Mouse (Mus musculus) liver, postnatal 0 days (tissue): ENCODE results near the gene Rpl27. TPM values are rescaled to one million over a fixed set of nuclear protein-coding genes. Genes with fewer than 3 reads are reported as not detected.
A peak's percentile ranks its signal among the peaks of the same experiment; 100 is the strongest.

Experiments
- ATAC-seq: fragments of 200-750 bp; cut with Nextera tagmentation; 2 replicates; pipeline ENCODE4 v1.8.0; 2017; ENCODE audit warnings: mild to moderate bottlenecking, moderate library complexity
- DNase-seq: peaks from one replicate; pipeline ENCODE4 v3.0.0-alpha.2; 2016
- H3K27ac ChIP-seq: fragments of 300-500 bp; sonication (generic); 2 replicates; pipeline ENCODE4 v1.5.1; 2014; ENCODE audit warnings: antibody characterized with exemption, moderate library complexity, mild to moderate bottlenecking, low read depth
- H3K27me3 ChIP-seq: fragments of 300-500 bp; sonication (generic); 2 replicates; pipeline ENCODE4 v1.6.1; 2014; ENCODE audit warnings: low read length, control low read depth, mixed read lengths; ENCODE audit not compliant: insufficient read depth
- H3K36me3 ChIP-seq: fragments of 300-500 bp; sonication (generic); replicated peaks from 2 replicates; pipeline ENCODE4 v1.6.1; 2014; ENCODE audit warnings: mild to moderate bottlenecking, control low read depth, low read length, moderate library complexity, mixed read lengths; ENCODE audit not compliant: insufficient read depth
- H3K4me1 ChIP-seq: fragments of 300-500 bp; sonication (generic); 2 replicates; pipeline ENCODE4 v1.6.1; 2014; ENCODE audit warnings: antibody characterized with exemption, mild to moderate bottlenecking, control low read depth; ENCODE audit not compliant: insufficient read depth
- H3K4me2 ChIP-seq: fragments of 300-500 bp; sonication (generic); 2 replicates; pipeline ENCODE4 v1.6.1; 2014; ENCODE audit warnings: low read depth, mild to moderate bottlenecking, low read length, moderate library complexity, mixed read lengths
- H3K4me3 ChIP-seq: fragments of 300-500 bp; sonication (generic); 2 replicates; pipeline ENCODE4 v1.5.1; 2014; ENCODE audit warnings: low read depth, low read length
- H3K9ac ChIP-seq: fragments of 300-500 bp; sonication (generic); replicated peaks from 2 replicates; pipeline ENCODE4 v1.6.1; 2014; ENCODE audit warnings: mild to moderate bottlenecking, moderate library complexity
- H3K9me3 ChIP-seq: fragments of 300-500 bp; sonication (generic); 2 replicates; pipeline ENCODE4 v1.6.1; 2016; ENCODE audit warnings: mild to moderate bottlenecking, control low read depth, low read length, mixed read lengths
- CTCF ChIP-seq: sonication (generic); IDR thresholded peaks from 2 replicates; pipeline ENCODE4 v1.5.1; 2016; ENCODE audit warnings: antibody characterized with exemption, low read depth
- EP300 ChIP-seq: IDR thresholded peaks from 2 replicates; pipeline ENCODE4 v1.6.1; 2016; ENCODE audit warnings: antibody characterized with exemption, low read depth, mild to moderate bottlenecking
- WGBS: fragments of 180-500 bp; shearing (Covaris S2); extraction: QIAGEN DNeasy Blood & Tissue Kit; methylation state at CpG from one replicate; pipeline ENCODE4 v1.1.7; 2014; ENCODE audit not compliant: insufficient replicate concordance; 5-methylcytosine and 5-hydroxymethylcytosine counted together
- polyA plus RNA-seq: library from polyadenylated mRNA; unstranded; fragments of >200 nt; fragmentation: Nextera tagmentation; extraction: Ambion mirVana; gene quantifications from 2 replicates; pipeline ENCODE4 v1.2.1, GENCODE M21; 2015

Gene Rpl27
- polyA plus RNA-seq, 1 experiment from 2014 or later: 213 TPM

DNA sequence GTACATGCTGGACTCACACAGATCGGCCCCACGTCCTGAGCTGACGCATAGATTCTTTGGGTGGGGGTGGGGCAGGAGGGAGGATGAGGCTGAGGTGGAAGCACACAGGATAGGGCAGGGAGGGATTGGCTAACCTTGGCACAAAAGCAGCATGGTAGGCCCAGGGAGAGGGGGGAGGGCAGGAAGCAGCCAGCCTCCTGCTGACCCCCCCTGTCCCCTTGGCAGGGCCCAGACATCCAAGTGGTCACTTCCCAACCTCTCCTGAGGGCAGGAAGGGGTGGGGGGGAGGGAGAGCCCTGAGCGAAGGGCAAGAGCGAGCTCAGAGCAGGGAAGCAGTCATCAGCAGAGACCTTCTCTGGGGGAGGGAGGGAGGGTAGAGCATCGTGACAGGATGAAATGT is 17.6 kb downstream of the Rpl27 start:
- no peak overlapping the region for H3K27ac ChIP-seq
- ATAC-seq (peak; percentile 48), DNase-seq (no peak)
- peaks cover 18% of the 10 kb centered on the region for H3K4me1 ChIP-seq
- H3K4me2 ChIP-seq: no peak overlapping the region
- 67% methylated on average over 6 of the region's 6 CpGs for WGBS
- H3K9ac ChIP-seq: no peak overlapping the region
- 0 out of 2 replicates have a peak, but pooled peaks cover under 1% of the 10 kb centered on the region for H3K27me3 ChIP-seq
- H3K4me3 ChIP-seq: no peak overlapping the region
- H3K9me3 ChIP-seq: no peaks in the 10 kb centered on the region
- peaks cover 24% of the 10 kb centered on the region for H3K36me3 ChIP-seq
- TF ChIP-seq EP300 (no peak), CTCF (no peak)

- Histone ChIP-seq H3K4me3 (no peak overlapping the region), H3K9ac (no peak overlapping the region), H3K4me2 (no peak overlapping the region), H3K27ac (no peak overlapping the region), H3K4me1 (peaks cover 24% of the 10 kb centered on the region), H3K9me3 (no peaks in the 10 kb centered on the region), H3K36me3 (peaks cover 24% of the 10 kb centered on the region), H3K27me3 (0 out of 2 replicates have a peak, but pooled peaks cover 4% of the 10 kb centered on the region)
- ATAC-seq: no peak
- no peak for DNase-seq
- 87% methylated on average over 15 of the region's 15 CpGs for WGBS
- TF ChIP-seq CTCF (no peak), EP300 (no peak)
Measured at GRCm38 (mm10) chr11:101460321-101460720, 18.2 kb downstream of the Rpl27 start.

DNA sequence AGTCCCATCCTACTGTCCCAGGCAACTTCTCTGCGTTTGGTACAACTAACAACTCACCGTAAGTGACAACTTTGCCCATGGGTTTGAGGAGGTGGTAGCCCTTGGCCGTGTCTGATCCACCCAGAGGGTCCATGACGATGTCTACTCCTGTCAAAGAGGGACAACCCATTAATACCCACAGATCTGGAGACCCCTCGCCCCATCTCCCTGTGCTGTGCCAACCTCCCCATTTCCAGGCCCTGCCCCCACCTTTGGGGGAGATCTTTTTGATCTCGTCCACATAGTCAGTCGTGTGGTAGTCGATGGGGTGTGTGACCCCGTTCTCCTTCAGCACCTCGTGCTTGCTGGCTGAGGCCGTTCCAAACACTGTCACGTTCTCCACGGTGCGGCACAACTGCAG is 20.0 kb downstream of the Rpl27 start:
- Histone ChIP-seq H3K27ac (no peak overlapping the region), H3K4me2 (no peak overlapping the region), H3K4me3 (no peak overlapping the region), H3K36me3 (peaks cover 18% of the 10 kb centered on the region), H3K27me3 (0 out of 2 replicates have a peak, but pooled peaks cover 4% of the 10 kb centered on the region), H3K4me1 (peaks cover 36% of the 10 kb centered on the region), H3K9ac (no peak overlapping the region), H3K9me3 (no peaks in the 10 kb centered on the region)
- TF ChIP-seq CTCF (no peak), EP300 (no peak)
- WGBS: 84% methylated on average over 14 of the region's 14 CpGs
- no peak for DNase-seq
- ATAC-seq: no peak

GRCm38 (mm10) chr11:101462583-101463440 is 20.7 kb downstream of the Rpl27 start:
- ATAC-seq (no peak), DNase-seq (no peak)
- 25% methylated on average over 13 of the region's 13 CpGs for WGBS
- Histone ChIP-seq H3K27ac (no peak overlapping the region), H3K9ac (no peak overlapping the region), H3K4me2 (no peak overlapping the region), H3K36me3 (peaks cover 11% of the 10 kb centered on the region), H3K27me3 (0 out of 2 replicates have a peak, but pooled peaks cover 4% of the 10 kb centered on the region), H3K4me3 (no peak overlapping the region), H3K4me1 (peaks cover 36% of the 10 kb centered on the region), H3K9me3 (no peaks in the 10 kb centered on the region)
- no peak for TF ChIP-seq CTCF
- no peak for TF ChIP-seq EP300

GRCm38 (mm10) chr11:101464211-101465100 is 22.4 kb downstream of the Rpl27 start, which contains the start of gene Rnd2:
Gene Rnd2, plus strand, starts transcription at chr11:101464999.
- Histone ChIP-seq H3K9ac (peak within 1 kb of the TSS; percentile 70), H3K4me1 (peaks cover 31% of the 10 kb centered on the region), H3K36me3 (no peaks in the 10 kb centered on the region), H3K27me3 (peaks cover 13% of the 10 kb centered on the region; the same call in 1 of the 2 replicates), H3K27ac (peak within 1 kb of the TSS; percentile 46), H3K9me3 (no peaks in the 10 kb centered on the region), H3K4me2 (peak within 1 kb of the TSS; percentile 92), H3K4me3 (peak within 1 kb of the TSS; percentile 74)
- WGBS: 11% methylated on average over 12 of the region's 12 CpGs
- no peak for TF ChIP-seq EP300
- TF ChIP-seq CTCF: no peak
- ATAC-seq (no peak), DNase-seq (no peak)
